Mouse (Mus musculus) cerebellum, adult 2 months (tissue): ENCODE results near the gene Galk1.

Experiments used
- CTCF ChIP-seq: fragments of 200-500 bp; IDR thresholded peaks from 2 replicates; pipeline ENCODE4 v1.5.1; 2011; ENCODE audit warnings: low read depth, mild to moderate bottlenecking, control low read depth, low read length, moderate library complexity, borderline replicate concordance; ENCODE audit not compliant: insufficient read depth
- POLR2A ChIP-seq: fragments of 200-500 bp; IDR thresholded peaks from 2 replicates; pipeline ENCODE4 v1.6.1; 2011; ENCODE audit warnings: low read length, control low read depth, borderline replicate concordance; ENCODE audit not compliant: insufficient read depth

DNA sequence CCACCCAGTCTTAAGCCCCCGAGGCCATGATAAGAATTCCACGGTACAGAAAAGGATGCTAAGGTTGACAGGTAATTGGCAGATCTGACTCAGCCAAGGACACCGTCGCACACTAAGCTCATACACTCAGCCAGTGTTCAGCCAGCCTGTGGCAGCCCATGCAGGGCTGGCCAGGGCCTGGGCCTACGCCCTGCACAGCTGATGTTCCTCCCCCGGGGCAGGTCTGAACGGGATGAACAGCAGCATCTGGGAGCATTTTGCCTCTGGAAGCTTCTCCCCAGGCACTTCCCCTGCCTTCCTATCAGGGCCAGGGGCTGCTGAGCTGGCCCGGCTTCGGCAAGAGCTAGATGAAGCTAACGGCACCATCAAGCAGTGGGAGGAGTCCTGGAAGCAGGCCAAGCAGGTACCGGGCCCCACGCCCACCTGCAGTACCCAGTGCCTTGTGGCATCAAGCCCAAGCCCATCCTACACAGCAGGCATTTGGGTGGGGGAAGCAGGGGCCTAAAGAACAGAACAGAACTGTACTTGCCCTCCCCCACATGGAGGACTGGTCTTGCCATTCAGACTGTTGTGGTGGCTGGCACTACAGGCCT lies 45.6 kb upstream of the Galk1 start:
- TF ChIP-seq POLR2A, result no peak
- no peak for TF ChIP-seq CTCF
